Mouse (Mus musculus): ENCODE results near the gene Gm5751. TPM values are rescaled to one million over a fixed set of nuclear protein-coding genes. Genes with fewer than 3 reads are reported as not detected.

Gene Gm5751
- polyA plus RNA-seq, 1 experiment from 2014 or later, result not detected

GRCm38 (mm10) chrX:8921080-8921479 lies 47.0 kb downstream of the Gm5751 start:
- TF ChIP-seq CTCF (IDR thresholded peaks at IDR 0.05), result no peak
- peaks cover 7% of the 10 kb centered on the region for H3K27me3 ChIP-seq
- no peak for ATAC-seq
- in situ Hi-C loops (cut with MboI; ENCODE audit: low pct_unique_long_range_greater_than_20kb), result no loop called here
- no peak for DNase-seq (ENCODE audit: low read depth, low spot score)
- ChIA-PET CTCF (no interaction called here), POLR2A (no interaction called here)

GRCm38 (mm10) chrX:8921813-8922607 lies 48.0 kb downstream of the Gm5751 start:
- CTCF ChIA-PET, result no interaction called here
- ATAC-seq (no peak), DNase-seq (ENCODE audit: low read depth, low spot score) (no peak)
- H3K27me3 ChIP-seq, result peaks cover 15% of the 10 kb centered on the region
- in situ Hi-C loops (cut with MboI; ENCODE audit: low pct_unique_long_range_greater_than_20kb), result no loop called here
- POLR2A ChIA-PET, result no interaction called here
- TF ChIP-seq CTCF (IDR thresholded peaks at IDR 0.05), result peak; percentile 50

- no peak for TF ChIP-seq CTCF (IDR thresholded peaks at IDR 0.05)
- POLR2A ChIA-PET, result no interaction called here
- DNase-seq (ENCODE audit: low read depth, low spot score) (no peak), ATAC-seq (no peak)
- CTCF ChIA-PET, result no interaction called here
- in situ Hi-C loops (cut with MboI; ENCODE audit: low pct_unique_long_range_greater_than_20kb), result no loop called here
- H3K27me3 ChIP-seq, result peaks cover 22% of the 10 kb centered on the region
These were observed 53.3 kb downstream of the Gm5751 start for GRCm38 (mm10) chrX:8927308-8927707.

Other genes with a start within 250 kb of the Gm5751 start
- gene Ssxb8, start 183.4 kb upstream of the Gm5751 start, polyA plus RNA-seq (2021), result not detected
- gene Ssx9, start 125.8 kb upstream of the Gm5751 start, polyA plus RNA-seq (2021), result not detected
- not detected for gene Ssxb5, start 70.6 kb upstream of the Gm5751 start, polyA plus RNA-seq (2021)
- not detected for gene Gm6592, start 30.3 kb upstream of the Gm5751 start, polyA plus RNA-seq (2021)
- 6.3 TPM for gene B630019K06Rik, start 18.1 kb downstream of the Gm5751 start, polyA plus RNA-seq (2021)
- gene Fthl17b, start 88.7 kb downstream of the Gm5751 start, polyA plus RNA-seq (2021), result not detected
- gene Fthl17c, start 102.3 kb downstream of the Gm5751 start, polyA plus RNA-seq (2021), result not detected
- not detected for gene Fthl17d, start 112.5 kb downstream of the Gm5751 start, polyA plus RNA-seq (2021)
- gene Fthl17e, start 159.2 kb downstream of the Gm5751 start, polyA plus RNA-seq (2021), result not detected
- not detected for gene Fthl17f, start 188.8 kb downstream of the Gm5751 start, polyA plus RNA-seq (2021)
- not detected for gene 4930402K13Rik, start 230.3 kb downstream of the Gm5751 start, polyA plus RNA-seq (2021)

Measured in Patski (cell line).